Mouse (Mus musculus) central nervous system, embryonic 18 days (tissue): ENCODE results near the gene Rasd2. TPM values are rescaled to one million over a fixed set of nuclear protein-coding genes. Genes with fewer than 3 reads are reported as not detected.

Experiments
- polyA plus RNA-seq: library from polyadenylated mRNA; depleted of rRNA; stranded (reverse); fragments of >200 nt; gene quantifications from 2 replicates; pipeline ENCODE4 v1.2.3, GENCODE M21; 2012; rRNA removed

Rasd2 gene
- 3.0 TPM in 2 replicates for polyA plus RNA-seq

DNA sequence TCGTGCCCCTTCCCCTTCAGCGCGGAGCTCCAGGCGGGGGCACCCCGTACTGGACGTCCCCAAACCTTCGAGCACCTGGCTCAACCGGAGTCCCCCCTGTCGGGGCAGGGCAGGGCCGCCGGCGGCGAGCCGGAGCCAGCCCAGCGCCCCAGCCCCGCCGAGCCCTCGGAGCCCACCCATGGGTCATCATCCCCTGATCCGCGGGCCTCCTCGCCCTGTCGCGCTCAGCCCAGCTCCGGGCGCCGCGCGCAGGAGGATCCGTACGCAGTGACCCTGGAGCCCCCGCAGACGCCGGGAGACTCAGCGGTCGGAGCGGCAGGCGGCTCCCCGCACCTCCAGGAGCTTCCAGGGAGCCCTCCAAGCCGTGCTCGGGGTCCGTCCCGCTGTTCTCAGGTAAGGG is at the start of gene Rasd2:
Gene Rasd2, plus strand, starts transcription at position 259 of the 400 bp plus-strand sequence.

Other genes starting within 250 kb of the Rasd2 start
- gene Hmgxb4, start 220.6 kb upstream of the Rasd2 start, polyA plus RNA-seq, result 70.8 and 75.6 TPM in 2 replicates
- 17.5 and 21.0 TPM in 2 replicates for gene Tom1, start 180.2 kb upstream of the Rasd2 start, polyA plus RNA-seq
- 6.5 and 8.5 TPM in 2 replicates for gene Hmox1, start 120.3 kb upstream of the Rasd2 start, polyA plus RNA-seq
- gene Mcm5, start 104.4 kb upstream of the Rasd2 start, polyA plus RNA-seq, result 28.5 and 31.5 TPM in 2 replicates
- 0.66 and 0.74 TPM in 2 replicates for gene Gm10358, start 192.6 kb downstream of the Rasd2 start, polyA plus RNA-seq
- 0.06 and 0.12 TPM in 2 replicates for gene Iqcm, start 234.8 kb downstream of the Rasd2 start, polyA plus RNA-seq